Mouse (Mus musculus): ENCODE results near the gene Atf7.
A peak's percentile ranks its signal among the peaks of the same experiment; 100 is the strongest.
"Not testable (repeated sequence)": the region's sequence is repeated elsewhere in the genome, so short reads cannot be mapped to it uniquely, and the experiment has no call there.

The Atf7 gene

DNA sequence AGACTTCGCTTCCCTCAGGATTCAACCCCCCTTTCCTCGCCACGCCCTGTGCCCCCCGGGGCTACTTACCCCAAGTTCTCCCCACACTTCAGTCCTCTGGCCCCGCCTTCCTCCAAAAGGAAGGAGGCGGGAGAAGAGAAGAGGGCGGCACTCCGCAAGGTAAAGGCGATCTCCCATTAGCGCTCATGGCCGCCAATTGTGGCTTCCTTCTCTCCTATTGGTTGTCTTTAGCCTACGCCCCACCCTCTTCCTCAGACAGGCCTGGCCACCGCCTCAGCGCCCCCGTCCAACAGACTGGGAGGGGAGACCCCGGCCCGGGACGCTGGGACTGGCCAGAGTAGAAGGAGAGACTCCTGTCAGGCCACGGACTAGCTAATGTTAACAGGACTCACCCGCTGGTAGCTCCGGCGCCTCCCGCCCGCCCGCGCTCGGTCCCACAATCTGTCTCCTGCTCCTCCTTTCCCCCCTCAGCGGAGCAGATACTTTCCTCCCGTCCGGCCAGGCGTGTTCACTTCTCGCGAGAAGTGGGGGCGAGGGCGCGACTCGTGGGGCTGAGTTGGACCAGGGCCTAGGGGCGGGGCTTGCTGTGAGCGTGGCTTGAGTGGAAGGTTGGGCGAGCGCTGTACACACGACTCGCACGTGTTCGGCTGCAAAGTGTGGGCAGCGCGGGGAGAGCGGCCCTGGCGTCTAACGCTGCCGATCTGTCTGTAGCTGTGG, at the start of gene Atf7, which contains the start of gene Gm28047:
Gene Atf7 (minus strand): TSS at position 495 of the 717 bp plus-strand sequence.
Gene Gm28047 (minus strand): TSS at position 98 of the 717 bp plus-strand sequence.
- DNase-seq (ENCODE audit: inconsistent age in 2 of 2, low spot score in 1 of 2): peak; percentile 100

DNA sequence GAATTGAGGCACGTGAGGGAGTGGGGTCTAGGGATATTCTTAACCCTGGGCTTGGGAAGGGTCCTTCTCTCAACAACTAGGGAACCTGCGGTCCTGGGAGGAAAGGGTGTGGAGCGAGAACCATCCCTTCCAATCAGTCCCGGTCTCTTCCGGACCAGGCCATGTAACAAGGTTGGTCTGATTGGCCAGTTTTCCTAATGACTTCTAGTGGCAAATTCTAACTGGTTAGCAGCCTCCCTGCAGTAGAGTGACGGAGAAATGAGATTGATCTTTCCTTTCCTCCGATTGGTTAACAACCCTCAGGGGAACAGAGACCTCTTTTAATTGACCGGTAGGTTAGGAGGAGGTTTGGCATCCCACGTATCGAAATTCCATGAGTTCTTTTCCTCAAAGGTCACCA, 48.3 kb upstream of the Atf7 start:
- peak; percentile 63 to 82 for DNase-seq (ENCODE audit: inconsistent age in 2 of 2, low spot score in 1 of 2)

DNA sequence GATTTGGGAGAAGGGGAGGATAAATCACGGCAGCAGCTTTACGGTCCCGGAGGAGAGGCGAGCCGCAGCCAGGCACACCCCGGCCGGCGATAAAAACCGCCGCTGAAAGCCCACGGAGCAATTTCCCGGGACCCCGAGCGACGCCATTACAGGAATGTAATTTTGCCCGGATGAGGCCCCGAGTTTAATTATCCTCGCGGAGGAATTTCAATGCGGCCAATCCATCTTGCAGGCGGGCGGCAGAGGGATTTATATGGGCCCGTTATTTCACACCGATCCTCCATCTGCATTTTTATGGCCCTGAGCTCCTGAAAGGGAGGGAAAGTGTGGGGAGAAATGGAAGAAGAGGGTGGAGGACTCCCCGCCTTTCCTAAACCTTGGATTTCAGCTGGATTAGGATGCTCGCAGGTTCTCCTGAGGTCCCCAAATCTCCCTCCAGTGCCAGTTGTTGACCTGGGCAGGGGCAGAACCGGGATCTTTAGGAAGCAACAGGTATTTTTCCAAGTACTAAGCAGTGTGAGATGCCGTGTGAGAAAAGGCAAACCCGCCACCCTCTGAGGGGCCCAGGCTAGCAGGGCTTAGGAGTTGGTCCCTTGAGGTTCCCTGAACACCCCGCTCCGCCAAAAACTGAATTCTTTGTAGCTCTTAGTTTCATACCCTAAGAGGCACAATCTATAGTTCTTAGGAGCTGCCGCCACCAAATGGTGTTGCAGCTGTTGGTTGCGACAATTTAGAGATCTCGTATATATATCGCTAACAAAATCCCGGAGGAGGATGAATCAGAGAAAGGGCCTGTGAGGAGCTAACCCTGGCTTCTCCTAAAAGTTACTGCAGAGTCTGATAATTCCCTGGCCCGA, 47.2 kb upstream of the Atf7 start, which contains the start of gene Atp5g2:
Gene Atp5g2 (minus strand): TSS at position 138 of the 857 bp plus-strand sequence.
- peak; percentile 61 to 87 for DNase-seq (ENCODE audit: inconsistent age in 2 of 2, low spot score in 1 of 2)

GRCm38 (mm10) chr15:102671721-102672214, 46.5 kb upstream of the Atf7 start:
- peak; percentile 91 to 96 for DNase-seq (ENCODE audit: inconsistent age in 2 of 2, low spot score in 1 of 2)

DNA sequence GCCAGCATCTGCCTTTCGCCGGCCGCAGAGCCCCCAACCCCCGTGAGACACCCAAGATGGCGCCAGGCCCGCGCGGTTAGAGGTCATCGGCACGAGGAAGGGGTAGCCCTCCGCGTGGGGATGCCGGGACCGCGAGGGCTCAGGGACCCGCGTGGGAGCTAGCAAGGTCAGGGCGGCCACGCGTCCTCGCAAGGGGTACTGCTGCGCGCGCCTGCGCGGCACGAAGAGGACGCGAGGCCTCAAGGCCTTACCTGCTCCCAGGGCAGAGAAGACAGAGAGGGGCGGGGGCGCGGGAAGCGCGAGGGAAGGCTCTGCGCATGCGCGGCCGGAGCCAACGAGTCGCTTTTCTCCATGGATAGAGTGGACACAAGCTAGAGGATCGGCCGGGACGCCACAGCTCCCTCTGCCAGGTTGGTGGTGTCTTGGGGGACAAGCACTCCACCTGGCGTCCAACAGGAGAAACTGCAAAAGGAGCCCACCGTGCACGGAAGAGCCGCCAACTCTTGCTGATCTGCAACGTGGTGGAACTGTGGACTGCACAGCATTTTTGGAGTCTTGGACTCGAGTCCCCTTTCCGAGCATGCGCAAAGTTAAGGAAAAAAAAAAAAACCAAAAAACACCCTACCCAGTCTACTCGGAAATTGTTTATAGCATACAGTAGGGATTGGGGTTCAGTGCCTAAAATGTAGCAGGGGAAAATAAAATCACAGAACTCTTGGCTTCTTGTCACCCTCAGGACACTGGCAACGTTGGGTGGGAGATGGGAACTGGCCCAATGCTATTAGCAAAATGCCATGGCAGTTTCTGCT, 45.7 kb upstream of the Atf7 start:
- peak; percentile 98 to 100 for DNase-seq (ENCODE audit: inconsistent age in 2 of 2, low spot score in 1 of 2)

GRCm38 (mm10) chr15:102670281-102670680, 45.0 kb upstream of the Atf7 start:
- no peak for DNase-seq (ENCODE audit: inconsistent age in 2 of 2, low spot score in 1 of 2)

DNA sequence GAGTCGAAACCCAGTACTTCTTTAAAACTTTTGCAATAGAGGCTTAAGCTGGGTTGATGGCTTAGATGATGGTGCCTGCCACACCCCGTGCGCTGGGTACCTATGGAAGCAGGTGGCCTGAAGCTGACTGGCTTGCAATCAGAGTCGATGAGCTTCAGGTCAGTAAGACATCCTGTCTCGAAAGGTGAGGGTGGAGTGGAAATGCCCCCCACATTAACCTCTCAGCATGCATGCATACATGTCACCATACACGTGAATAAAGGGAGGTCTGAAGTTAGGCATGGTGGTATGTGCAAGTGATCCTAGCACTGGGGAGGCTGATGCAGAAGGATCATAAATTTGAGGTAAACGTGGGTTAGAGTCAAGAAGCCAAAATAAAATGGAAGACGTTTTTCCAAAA, 44.3 kb upstream of the Atf7 start:
- DNase-seq (ENCODE audit: inconsistent age in 2 of 2, low spot score in 1 of 2): peak in 1 of 2 experiments; percentile 41

- peak; percentile 40 to 77 for DNase-seq (ENCODE audit: inconsistent age in 2 of 2, low spot score in 1 of 2)
Measured at GRCm38 (mm10) chr15:102665494-102665893, 40.2 kb upstream of the Atf7 start.

- DNase-seq (ENCODE audit: inconsistent age in 2 of 2, low spot score in 1 of 2): no peak
Measured at GRCm38 (mm10) chr15:102663825-102664224, 38.6 kb upstream of the Atf7 start.

- not testable (repeated sequence) for DNase-seq (ENCODE audit: inconsistent age in 2 of 2, low spot score in 1 of 2)
Measured at GRCm38 (mm10) chr15:102662601-102663000, 37.3 kb upstream of the Atf7 start.

- no peak for DNase-seq (ENCODE audit: inconsistent age in 2 of 2, low spot score in 1 of 2)
Measured at GRCm38 (mm10) chr15:102657926-102658381, 32.7 kb upstream of the Atf7 start.

DNA sequence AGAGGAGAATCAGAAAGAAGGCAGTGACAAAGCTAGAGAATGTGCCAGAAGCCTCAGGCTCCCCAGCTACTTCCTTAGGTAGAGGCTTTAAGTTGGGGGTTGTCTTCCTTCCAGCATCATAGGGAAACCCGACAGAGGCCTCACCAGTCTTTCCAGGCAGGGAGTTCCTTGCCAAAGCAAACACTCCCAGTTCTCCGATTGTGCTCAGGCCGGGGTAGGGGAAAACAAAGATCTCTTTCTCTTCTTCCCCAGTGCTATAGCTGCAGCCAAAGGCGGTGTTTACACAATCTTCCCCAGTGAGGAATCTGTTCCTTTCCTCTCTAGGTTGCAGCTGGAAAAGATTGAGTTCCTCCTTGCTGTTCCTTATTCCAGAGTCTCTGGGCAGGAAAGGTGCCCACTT, 31.4 kb upstream of the Atf7 start:
- DNase-seq (ENCODE audit: inconsistent age in 2 of 2, low spot score in 1 of 2): no peak

DNA sequence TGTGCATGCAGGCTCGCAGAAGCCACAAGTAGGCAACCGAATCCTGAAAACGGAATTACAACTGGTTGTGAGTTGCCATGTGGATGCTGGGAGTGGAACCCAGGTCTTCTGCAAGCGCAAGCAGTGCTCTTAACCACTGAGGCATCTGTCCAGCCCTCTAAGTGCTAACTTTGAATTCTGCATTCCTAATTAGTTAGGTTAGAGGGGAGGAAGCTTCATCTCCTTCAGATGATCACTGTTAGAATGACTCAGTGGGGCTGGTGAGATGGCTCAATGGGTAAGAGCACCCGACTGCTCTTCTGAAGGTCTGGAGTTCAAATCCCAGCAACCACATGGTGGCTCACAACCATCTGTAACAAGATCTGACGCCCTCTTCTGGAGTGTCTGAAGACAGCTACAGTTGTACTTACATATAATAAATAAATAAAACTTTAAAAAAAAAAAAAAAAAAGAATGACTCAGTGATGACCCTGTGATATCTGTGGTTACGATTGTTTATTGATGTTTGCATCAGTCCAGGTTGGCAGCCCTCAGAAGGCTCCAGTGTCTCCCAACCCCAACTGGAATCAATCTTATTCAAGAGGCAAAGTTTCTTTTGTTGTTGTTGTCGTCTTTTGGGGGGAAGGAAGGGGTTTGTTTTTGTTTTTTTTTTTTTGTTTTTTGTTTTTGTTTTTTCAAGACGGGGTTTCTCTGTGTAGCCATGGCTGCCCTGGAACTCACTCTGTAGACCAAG, 26.8 kb upstream of the Atf7 start:
- not testable (repeated sequence) for DNase-seq (ENCODE audit: inconsistent age in 2 of 2, low spot score in 1 of 2)

DNA sequence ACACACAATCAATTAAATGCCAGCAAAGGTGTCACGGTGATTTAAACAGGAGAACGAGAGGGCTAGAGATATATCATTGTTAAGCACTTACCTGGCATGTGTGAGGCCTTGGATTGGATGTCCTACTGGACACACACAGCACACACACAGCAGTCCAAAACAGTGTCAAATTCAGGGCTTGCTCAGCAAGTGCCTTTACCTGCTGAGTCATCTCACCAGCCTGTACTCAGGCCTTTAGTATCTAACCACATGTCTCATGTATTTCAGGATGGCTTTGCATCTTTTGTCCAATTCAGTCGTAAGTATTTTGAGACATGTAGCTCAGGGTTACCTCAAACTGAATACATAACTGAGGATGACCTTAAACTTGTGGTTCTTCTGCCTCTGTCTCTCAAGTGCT, 25.8 kb upstream of the Atf7 start:
- no peak for DNase-seq (ENCODE audit: inconsistent age in 2 of 2, low spot score in 1 of 2)

- no peak for DNase-seq (ENCODE audit: inconsistent age in 2 of 2, low spot score in 1 of 2)
Measured at GRCm38 (mm10) chr15:102635817-102636216, 10.6 kb upstream of the Atf7 start.

DNA sequence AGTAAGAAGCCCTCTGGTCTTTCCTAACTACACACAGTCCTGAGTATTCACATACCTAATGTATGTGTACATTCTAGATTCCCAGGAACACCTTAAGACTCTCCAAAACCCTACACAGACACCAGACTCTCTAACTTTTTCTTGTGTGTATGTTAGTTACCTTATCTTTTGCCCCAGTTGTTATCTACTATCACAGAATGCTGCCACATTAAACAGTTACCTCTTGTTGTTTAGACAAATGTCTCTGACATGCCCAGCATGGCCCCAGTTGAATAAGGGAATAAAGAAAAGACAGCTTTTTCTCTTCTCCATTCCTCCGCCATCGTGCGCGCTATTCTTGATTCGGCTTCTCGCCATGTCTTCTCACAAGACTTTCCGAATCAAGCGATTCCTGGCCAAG, 9.4 kb upstream of the Atf7 start:
- DNase-seq (ENCODE audit: inconsistent age in 2 of 2, low spot score in 1 of 2): no peak

- no peak for DNase-seq (ENCODE audit: inconsistent age in 2 of 2, low spot score in 1 of 2)
Measured at GRCm38 (mm10) chr15:102625687-102626055, 407 bp upstream of the Atf7 start.

- peak in 1 of 2 experiments; percentile 20 for DNase-seq (ENCODE audit: inconsistent age in 2 of 2, low spot score in 1 of 2)
Measured at GRCm38 (mm10) chr15:102624291-102624969, 834 bp downstream of the Atf7 start.

GRCm38 (mm10) chr15:102623121-102623520, 2.1 kb downstream of the Atf7 start:
- DNase-seq (ENCODE audit: inconsistent age in 2 of 2, low spot score in 1 of 2): no peak

GRCm38 (mm10) chr15:102622536-102622935, 2.7 kb downstream of the Atf7 start:
- DNase-seq (ENCODE audit: inconsistent age in 2 of 2, low spot score in 1 of 2): no peak

All from adrenal gland, adult (tissue).